Mouse (Mus musculus) monocyte, adult 5-6 weeks (primary cell): Measurements from ENCODE around the gene Fam208b. TPM values are rescaled to one million over a fixed set of nuclear protein-coding genes. Genes with fewer than 3 reads are reported as not detected.
A peak's percentile ranks its signal among the peaks of the same experiment; 100 is the strongest.

Experiments used
- ATAC-seq: fragments of 153-309, 156-312 bp; replicated peaks from 2 replicates; pipeline ENCODE4 v1.8.0; 2017; ENCODE audit warnings: mild to moderate bottlenecking; ENCODE audit not compliant: low TSS enrichment, insufficient number of reproducible peaks, severe bottlenecking, poor library complexity, low FRiP score
- total RNA-seq: library from RNA; stranded (forward); fragments of 200-1000, 200-491, 200-594 nt; gene quantifications from 3 replicates; pipeline ENCODE4 v1.2.3, GENCODE M21; 2017

The Fam208b gene
- 40.1 to 94.3 TPM (median 40.6 TPM) in 3 replicates for total RNA-seq

- peak; percentile 99 for ATAC-seq
Measured at GRCm38 (mm10) chr13:3610795-3611438, at the start of gene Fam208b. Fam208b (minus strand) TSS chr13:3611108.

GRCm38 (mm10) chr13:3659163-3660160 lies 48.6 kb upstream of the Fam208b start:
- no peak for ATAC-seq

GRCm38 (mm10) chr13:3654432-3654831 lies 43.5 kb upstream of the Fam208b start:
- no peak for ATAC-seq

GRCm38 (mm10) chr13:3650569-3650968 lies 39.7 kb upstream of the Fam208b start:
- no peak for ATAC-seq

GRCm38 (mm10) chr13:3646566-3646965 lies 35.7 kb upstream of the Fam208b start:
- ATAC-seq, result no peak

GRCm38 (mm10) chr13:3645919-3646318 lies 35.0 kb upstream of the Fam208b start:
- no peak for ATAC-seq

- ATAC-seq, result no peak
Measured at GRCm38 (mm10) chr13:3644871-3645270, 34.0 kb upstream of the Fam208b start.

- ATAC-seq, result no peak
Measured at GRCm38 (mm10) chr13:3642538-3642937, 31.6 kb upstream of the Fam208b start.

- ATAC-seq, result peak; percentile 33; the same call in 1 of the 2 replicates
Measured at GRCm38 (mm10) chr13:3642049-3642448, 31.1 kb upstream of the Fam208b start.

- ATAC-seq, result peak; percentile 67
Measured at GRCm38 (mm10) chr13:3636797-3637196, 25.9 kb upstream of the Fam208b start.

- no peak for ATAC-seq
Measured at GRCm38 (mm10) chr13:3635076-3635475, 24.2 kb upstream of the Fam208b start.

GRCm38 (mm10) chr13:3633895-3634811 lies 23.2 kb upstream of the Fam208b start, which contains the start of gene Asb13:
Asb13 (plus strand) TSS chr13:3634032.
- ATAC-seq, result peak; percentile 94

- no peak for ATAC-seq
Measured at GRCm38 (mm10) chr13:3633131-3633530, 22.2 kb upstream of the Fam208b start.

- no peak for ATAC-seq
Measured at GRCm38 (mm10) chr13:3632551-3632950, 21.6 kb upstream of the Fam208b start.

GRCm38 (mm10) chr13:3628102-3628501 lies 17.2 kb upstream of the Fam208b start:
- no peak for ATAC-seq

- no peak for ATAC-seq
Measured at GRCm38 (mm10) chr13:3627139-3627538, 16.2 kb upstream of the Fam208b start.

- ATAC-seq, result peak; percentile 14; the same call in 1 of the 2 replicates
Measured at GRCm38 (mm10) chr13:3610118-3610794, 652 bp downstream of the Fam208b start.

GRCm38 (mm10) chr13:3609780-3610117 lies 1.2 kb downstream of the Fam208b start:
- ATAC-seq, result no peak
